ENCODE assay signal across 12 mouse cellular contexts in the genomic region with DNA sequence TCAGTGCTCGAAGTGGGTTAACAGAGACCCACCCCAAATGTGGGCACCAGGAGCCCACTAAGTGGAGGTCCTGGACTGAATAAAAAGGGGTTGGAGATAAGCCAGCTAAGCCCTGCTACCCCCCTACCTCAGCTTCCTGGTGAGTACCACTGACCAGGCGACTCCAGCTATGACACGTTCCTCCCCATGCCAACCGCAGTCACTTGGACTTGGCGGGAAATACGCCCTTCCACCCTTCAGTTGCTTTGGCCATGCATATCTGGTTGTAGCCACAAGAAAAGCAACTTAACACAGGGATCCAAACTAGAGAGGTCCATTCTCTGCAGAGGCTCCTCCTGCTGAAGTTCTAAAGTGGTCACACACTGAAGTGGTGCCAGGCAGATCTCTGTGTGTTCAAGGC.
"Had no signal": no experiment of that assay in that cellular context is flagged by ENCODE, and none has a peak within 500 bp of the region (broad histone marks: within the 10 kb centered on the region; RNA-seq: fewer than 3 reads in every experiment).

No protein-coding gene starts in this region.

- H3K9me3 ChIP-seq: limb, embryonic 10.5 days; liver, embryonic 15.5 days; megakaryocyte, embryonic 14.5 days; midbrain, embryonic 15.5 days; neural tube, embryonic 12.5 days had no signal

- H3K27me3 ChIP-seq: liver, embryonic 15.5 days; midbrain, embryonic 15.5 days; neural tube, embryonic 12.5 days had no signal

- H3K36me3 ChIP-seq: liver, embryonic 15.5 days; midbrain, embryonic 15.5 days; neural tube, embryonic 12.5 days had no signal

- ATAC-seq: midbrain, embryonic 15.5 days had no signal

- H3K4me2 ChIP-seq: liver, embryonic 11.5 days; liver, embryonic 15.5 days; lung, embryonic 14.5 days; midbrain, embryonic 11.5 days; midbrain, embryonic 15.5 days; neural tube, embryonic 12.5 days had no signal

- H3K4me3 ChIP-seq: left cerebral cortex, adult 2 months; limb, embryonic 10.5 days; liver, embryonic 15.5 days; megakaryocyte, embryonic 14.5 days; midbrain, embryonic 15.5 days; neural tube, embryonic 12.5 days had no signal

- DNase-seq: lung, embryonic 14.5 days; lung, postnatal 10 days; thymus, postnatal 4 days had no signal

- H3K9ac ChIP-seq: liver, embryonic 15.5 days; lung, embryonic 14.5 days; midbrain, embryonic 15.5 days; neural tube, embryonic 12.5 days had no signal

- H3K27ac ChIP-seq: left cerebral cortex, adult 2 months; liver, embryonic 15.5 days; macrophage; midbrain, embryonic 15.5 days; neural tube, embryonic 12.5 days had no signal
